Mouse (Mus musculus): ENCODE data around the gene Camk2n1. TPM values are rescaled to one million over a fixed set of nuclear protein-coding genes. Genes with fewer than 3 reads are reported as not detected.

Gene Camk2n1
- 2.5 and 2.9 TPM in 2 replicates for polyA plus RNA-seq (2015; fragmentation: Nextera tagmentation; extraction: Ambion mirVana)

DNA sequence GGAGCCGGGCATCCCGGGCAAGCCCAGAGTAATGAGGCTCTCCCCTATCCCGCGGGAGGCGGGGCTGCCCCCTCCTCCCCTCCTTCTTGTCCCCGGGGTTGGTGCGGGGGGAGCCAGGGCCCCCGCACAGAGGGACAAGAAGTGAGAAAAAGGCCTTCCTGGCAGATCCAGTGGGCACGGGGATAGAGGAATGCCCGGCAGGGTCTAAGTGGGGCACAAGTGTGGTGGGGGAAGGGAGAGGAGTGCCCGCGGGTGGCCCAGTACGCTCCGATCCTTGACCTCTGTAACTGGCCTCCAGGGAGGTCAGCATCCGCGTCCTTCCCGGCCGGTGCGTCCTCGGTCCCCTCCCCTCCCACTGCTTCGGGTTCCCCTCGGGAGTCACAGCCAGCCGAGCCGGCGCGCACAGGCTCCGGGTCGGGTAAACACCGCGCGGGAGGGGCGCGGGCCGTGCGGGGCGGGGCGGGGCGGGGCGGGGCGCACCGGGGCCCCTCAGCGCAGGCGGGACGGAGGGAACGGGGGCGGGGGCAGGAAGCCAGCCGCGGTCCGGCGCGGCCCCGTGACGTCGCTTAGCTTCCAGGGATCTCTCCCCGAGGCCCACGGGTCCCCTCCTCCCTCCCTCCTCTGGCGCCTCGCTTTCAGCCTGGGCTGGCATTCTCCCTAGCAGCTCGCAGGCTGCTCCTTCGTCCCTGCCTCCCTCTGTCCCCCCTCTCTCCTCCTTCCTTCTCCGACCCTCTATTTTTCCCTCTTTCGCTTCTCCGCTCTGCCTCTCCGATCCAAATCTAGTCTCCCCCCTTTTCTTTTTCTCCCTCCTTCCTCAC is at the start of gene Camk2n1:
TSS of gene Camk2n1 (plus strand) at position 562 of the 818 bp plus-strand sequence.
- ATAC-seq (ENCODE audit: low read depth), result peak; percentile 86
- H3K4me1 ChIP-seq (replicated peaks; ENCODE audit: control insufficient read depth, insufficient read depth, low read length), result peaks cover 17% of the 10 kb centered on the region
- H3K36me3 ChIP-seq (ENCODE audit: control insufficient read depth, insufficient read depth, low read length), result no peaks in the 10 kb centered on the region
- peak within 1 kb of the TSS; percentile 82 for H3K27ac ChIP-seq (ENCODE audit: low read length)
- 0% methylated on average over 26 of the region's 64 CpGs for WGBS
- H3K27me3 ChIP-seq (ENCODE audit: control insufficient read depth, insufficient read depth, low read depth, low read length), result peaks cover 3% of the 10 kb centered on the region; the same call in 1 of the 2 replicates
- H3K9ac ChIP-seq (ENCODE audit: low read length), result peak within 1 kb of the TSS; percentile 84
- H3K4me3 ChIP-seq (ENCODE audit: low read length), result peak within 1 kb of the TSS; percentile 81
- peak within 1 kb of the TSS; percentile 80 for H3K4me2 ChIP-seq (ENCODE audit: low read depth, low read length)
- no peaks in the 10 kb centered on the region for H3K9me3 ChIP-seq (ENCODE audit: control insufficient read depth, low read length)

DNA sequence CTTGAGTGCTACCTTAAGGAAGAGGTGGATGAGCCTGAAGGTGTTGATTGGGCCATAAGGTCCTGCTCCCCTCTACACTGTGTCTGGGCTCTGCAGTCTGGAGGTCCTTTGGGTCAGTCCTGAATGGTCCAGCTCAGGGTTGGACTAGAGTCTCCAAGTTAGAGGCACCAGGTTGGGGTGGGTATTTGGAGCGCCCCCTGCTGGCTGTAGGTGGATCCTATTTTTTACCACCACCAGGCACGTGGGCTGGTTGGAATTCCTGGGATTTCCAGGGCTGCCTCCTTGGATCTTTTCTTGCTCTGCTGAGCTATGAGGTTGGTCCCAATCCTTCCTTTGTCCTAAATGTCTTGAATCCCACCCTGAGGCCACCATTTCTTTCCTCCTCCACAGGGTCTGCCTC is 49.3 kb upstream of the Camk2n1 start:
- WGBS, result 0% methylated on average over 2 of the region's 2 CpGs
- no peak overlapping the region for H3K27ac ChIP-seq (ENCODE audit: low read length)

DNA sequence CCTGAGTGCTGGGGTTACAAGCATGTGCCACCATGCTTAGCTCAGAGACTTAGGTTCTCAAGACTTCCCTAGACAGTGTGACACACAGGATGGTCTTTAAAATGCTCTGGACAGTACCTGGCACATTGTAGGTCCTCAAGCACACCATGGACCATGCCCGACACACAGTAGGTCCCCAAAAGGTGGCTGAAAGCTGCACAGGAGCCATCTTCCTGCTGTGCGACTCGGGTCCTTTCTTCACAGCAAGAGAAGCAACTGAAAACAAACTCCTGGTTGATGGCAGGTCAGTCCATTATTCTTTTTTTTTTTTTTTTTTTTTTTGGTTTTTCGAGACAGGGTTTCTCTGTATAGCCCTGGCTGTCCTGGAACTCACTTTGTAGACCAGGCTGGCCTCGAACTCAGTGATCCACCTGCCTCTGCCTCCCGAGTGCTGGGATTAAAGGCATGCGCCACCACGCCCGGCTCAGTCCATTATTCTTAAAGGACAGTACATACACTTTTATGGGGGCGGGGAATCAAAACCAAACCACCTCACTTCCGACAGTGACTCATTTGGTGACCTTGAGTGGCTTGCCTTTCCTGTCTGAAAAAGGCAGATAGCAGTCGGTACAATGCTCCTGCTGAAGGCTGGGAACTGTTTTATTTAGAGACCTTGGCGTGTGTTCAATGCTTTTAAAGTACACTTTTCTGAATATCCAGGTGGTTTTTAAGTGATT is 46.5 kb upstream of the Camk2n1 start:
- H3K9me3 ChIP-seq (ENCODE audit: control insufficient read depth, low read length), result no peaks in the 10 kb centered on the region
- no peak overlapping the region for H3K4me2 ChIP-seq (ENCODE audit: low read depth, low read length)
- no peaks in the 10 kb centered on the region for H3K4me1 ChIP-seq (replicated peaks; ENCODE audit: control insufficient read depth, insufficient read depth, low read length)
- no peak overlapping the region for H3K4me3 ChIP-seq (ENCODE audit: low read length)
- H3K27ac ChIP-seq (ENCODE audit: low read length), result no peak overlapping the region
- H3K9ac ChIP-seq (ENCODE audit: low read length), result no peak overlapping the region
- H3K36me3 ChIP-seq (ENCODE audit: control insufficient read depth, insufficient read depth, low read length), result no peaks in the 10 kb centered on the region
- WGBS, result 55% methylated on average over 12 of the region's 13 CpGs
- 0 out of 2 replicates have a peak, but pooled peaks have one; percentile 41 for ATAC-seq (ENCODE audit: low read depth)
- no peaks in the 10 kb centered on the region for H3K27me3 ChIP-seq (ENCODE audit: control insufficient read depth, insufficient read depth, low read depth, low read length)

More for the DNA sequence above, 49.3 kb upstream of the Camk2n1 start:
- no peaks in the 10 kb centered on the region for H3K9me3 ChIP-seq (ENCODE audit: control insufficient read depth, low read length)
- no peaks in the 10 kb centered on the region for H3K4me1 ChIP-seq (replicated peaks; ENCODE audit: control insufficient read depth, insufficient read depth, low read length)
- no peak for ATAC-seq (ENCODE audit: low read depth)
- no peaks in the 10 kb centered on the region; the same call in 1 of the 2 replicates for H3K27me3 ChIP-seq (ENCODE audit: control insufficient read depth, insufficient read depth, low read depth, low read length)
- H3K9ac ChIP-seq (ENCODE audit: low read length), result no peak overlapping the region
- H3K4me3 ChIP-seq (ENCODE audit: low read length), result no peak overlapping the region
- no peaks in the 10 kb centered on the region for H3K36me3 ChIP-seq (ENCODE audit: control insufficient read depth, insufficient read depth, low read length)
- no peak overlapping the region for H3K4me2 ChIP-seq (ENCODE audit: low read depth, low read length)

DNA sequence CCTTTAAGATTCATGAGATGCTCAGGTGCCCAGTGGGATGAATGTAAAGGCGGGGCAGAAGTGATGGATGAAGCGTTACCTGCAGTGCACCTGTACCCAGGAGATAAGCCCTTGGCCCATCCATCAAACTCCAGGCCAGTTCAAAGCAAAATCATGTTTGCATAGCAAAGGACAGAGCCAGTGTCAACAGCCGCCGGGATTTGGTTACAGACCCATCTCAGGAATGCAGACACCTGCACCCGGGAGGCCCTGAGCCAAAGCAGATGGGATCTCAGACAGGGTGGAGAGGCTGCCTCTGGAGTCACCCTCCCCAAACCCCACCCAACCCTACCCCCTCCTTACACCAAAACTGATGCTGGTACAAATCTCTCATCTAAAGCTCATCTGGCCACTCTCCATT is 43.1 kb upstream of the Camk2n1 start:
- WGBS, result 10% methylated on average over 5 of the region's 5 CpGs
- no peak for ATAC-seq (ENCODE audit: low read depth)
- Histone ChIP-seq H3K36me3 (ENCODE audit: control insufficient read depth, insufficient read depth, low read length) (no peaks in the 10 kb centered on the region), H3K4me3 (ENCODE audit: low read length) (no peak overlapping the region), H3K9me3 (ENCODE audit: control insufficient read depth, low read length) (no peaks in the 10 kb centered on the region), H3K27ac (ENCODE audit: low read length) (no peak overlapping the region), H3K4me2 (ENCODE audit: low read depth, low read length) (no peak overlapping the region), H3K9ac (ENCODE audit: low read length) (no peak overlapping the region), H3K27me3 (ENCODE audit: control insufficient read depth, insufficient read depth, low read depth, low read length) (no peaks in the 10 kb centered on the region; the same call in 1 of the 2 replicates), H3K4me1 (replicated peaks; ENCODE audit: control insufficient read depth, insufficient read depth, low read length) (0 out of 2 replicates have a peak, but pooled peaks cover 4% of the 10 kb centered on the region)

DNA sequence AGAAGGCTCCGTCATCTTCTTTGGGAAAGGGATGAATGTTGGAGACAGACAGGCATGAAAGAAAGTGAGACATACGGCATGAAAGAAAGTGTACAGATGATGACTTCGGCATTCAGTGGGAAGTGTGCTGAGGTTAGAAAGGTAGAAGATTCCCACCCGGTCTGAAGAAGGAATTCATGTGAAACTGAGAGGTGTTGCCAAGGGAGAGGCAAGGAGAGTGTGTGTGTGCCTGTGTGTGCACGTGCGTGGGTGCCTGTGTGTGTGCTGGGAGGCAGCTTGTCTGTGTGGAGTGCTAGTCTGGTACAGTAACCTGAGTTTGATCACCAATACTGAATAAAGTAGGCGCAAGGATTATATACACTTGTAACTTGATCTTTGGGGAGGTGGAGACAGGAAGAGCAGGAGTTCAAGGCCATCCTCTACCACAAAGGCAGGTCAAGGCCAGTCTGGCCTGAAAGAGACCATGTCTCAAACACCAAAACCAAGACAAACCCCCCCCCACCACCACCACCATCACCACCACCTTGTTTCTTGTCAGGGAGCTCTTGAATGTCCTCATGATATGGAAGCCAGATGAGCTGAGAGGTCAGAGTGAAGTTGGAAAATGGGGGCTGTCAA is 42.5 kb upstream of the Camk2n1 start:
- no peak for ATAC-seq (ENCODE audit: low read depth)
- 39% methylated on average over 7 of the region's 7 CpGs for WGBS
- H3K9ac ChIP-seq (ENCODE audit: low read length), result no peak overlapping the region
- no peak overlapping the region for H3K27ac ChIP-seq (ENCODE audit: low read length)
- no peak overlapping the region for H3K4me3 ChIP-seq (ENCODE audit: low read length)
- no peaks in the 10 kb centered on the region for H3K9me3 ChIP-seq (ENCODE audit: control insufficient read depth, low read length)
- 0 out of 2 replicates have a peak, but pooled peaks cover 4% of the 10 kb centered on the region for H3K4me1 ChIP-seq (replicated peaks; ENCODE audit: control insufficient read depth, insufficient read depth, low read length)
- H3K36me3 ChIP-seq (ENCODE audit: control insufficient read depth, insufficient read depth, low read length), result no peaks in the 10 kb centered on the region
- no peaks in the 10 kb centered on the region; the same call in 1 of the 2 replicates for H3K27me3 ChIP-seq (ENCODE audit: control insufficient read depth, insufficient read depth, low read depth, low read length)
- no peak overlapping the region for H3K4me2 ChIP-seq (ENCODE audit: low read depth, low read length)

DNA sequence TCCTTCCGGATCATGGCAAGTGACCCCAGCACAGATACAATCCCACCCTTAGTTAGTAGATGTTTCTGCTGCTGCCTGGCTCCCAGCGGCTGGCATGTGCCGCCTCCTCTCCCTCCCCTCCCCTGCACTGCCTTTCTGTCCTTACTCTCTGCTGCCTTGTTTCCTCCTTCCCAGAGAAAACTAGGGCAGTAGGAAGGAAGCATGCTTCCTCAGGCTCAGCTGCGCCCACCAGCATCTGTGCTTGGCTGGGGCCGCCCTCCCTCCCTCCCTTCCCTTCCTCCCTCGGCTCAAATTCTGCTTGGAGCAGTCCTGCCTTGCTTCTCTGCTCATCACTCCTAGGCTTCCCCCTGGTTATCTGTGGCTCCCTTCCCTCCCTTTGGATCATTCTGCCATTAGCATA is 39.4 kb upstream of the Camk2n1 start:
- peak overlapping the region; percentile 11; the same call in 1 of the 2 replicates for H3K4me2 ChIP-seq (ENCODE audit: low read depth, low read length)
- H3K4me3 ChIP-seq (ENCODE audit: low read length), result no peak overlapping the region
- H3K4me1 ChIP-seq (replicated peaks; ENCODE audit: control insufficient read depth, insufficient read depth, low read length), result 0 out of 2 replicates have a peak, but pooled peaks cover 4% of the 10 kb centered on the region
- H3K36me3 ChIP-seq (ENCODE audit: control insufficient read depth, insufficient read depth, low read length), result no peaks in the 10 kb centered on the region
- ATAC-seq (ENCODE audit: low read depth), result peak; percentile 61
- peak overlapping the region; percentile 64 for H3K27ac ChIP-seq (ENCODE audit: low read length)
- H3K9me3 ChIP-seq (ENCODE audit: control insufficient read depth, low read length), result no peaks in the 10 kb centered on the region
- no peak overlapping the region; the same call in 1 of the 2 replicates for H3K9ac ChIP-seq (ENCODE audit: low read length)
- H3K27me3 ChIP-seq (ENCODE audit: control insufficient read depth, insufficient read depth, low read depth, low read length), result peaks cover 4% of the 10 kb centered on the region
- WGBS, result 11% methylated on average over 6 of the region's 6 CpGs

DNA sequence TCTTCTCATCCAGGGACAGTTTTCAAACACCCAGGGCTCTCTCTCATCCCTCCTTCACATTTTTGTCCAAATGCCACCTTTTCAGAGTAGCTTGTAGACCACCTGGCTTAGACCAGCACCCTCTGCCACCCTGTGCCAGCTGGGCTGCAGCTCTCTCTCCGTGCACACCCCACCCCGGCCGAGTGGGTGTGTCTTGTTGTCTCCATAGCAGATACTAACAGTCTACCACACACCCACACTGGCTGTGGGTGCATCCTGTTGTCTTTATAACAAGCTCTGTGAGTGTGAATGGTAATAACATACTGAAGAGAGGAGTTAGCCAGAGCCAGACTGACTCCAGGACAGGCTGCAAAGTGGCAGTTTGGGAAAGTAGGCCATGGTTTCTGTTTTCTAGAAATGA is 38.1 kb upstream of the Camk2n1 start:
- ATAC-seq (ENCODE audit: low read depth), result no peak
- peaks cover 7% of the 10 kb centered on the region for H3K27me3 ChIP-seq (ENCODE audit: control insufficient read depth, insufficient read depth, low read depth, low read length)
- no peak overlapping the region for H3K4me2 ChIP-seq (ENCODE audit: low read depth, low read length)
- H3K9me3 ChIP-seq (ENCODE audit: control insufficient read depth, low read length), result no peaks in the 10 kb centered on the region
- 0 out of 2 replicates have a peak, but pooled peaks cover 4% of the 10 kb centered on the region for H3K4me1 ChIP-seq (replicated peaks; ENCODE audit: control insufficient read depth, insufficient read depth, low read length)
- 74% methylated on average over 3 of the region's 3 CpGs for WGBS
- no peak overlapping the region for H3K9ac ChIP-seq (ENCODE audit: low read length)
- no peak overlapping the region for H3K27ac ChIP-seq (ENCODE audit: low read length)
- no peak overlapping the region for H3K4me3 ChIP-seq (ENCODE audit: low read length)
- H3K36me3 ChIP-seq (ENCODE audit: control insufficient read depth, insufficient read depth, low read length), result no peaks in the 10 kb centered on the region

DNA sequence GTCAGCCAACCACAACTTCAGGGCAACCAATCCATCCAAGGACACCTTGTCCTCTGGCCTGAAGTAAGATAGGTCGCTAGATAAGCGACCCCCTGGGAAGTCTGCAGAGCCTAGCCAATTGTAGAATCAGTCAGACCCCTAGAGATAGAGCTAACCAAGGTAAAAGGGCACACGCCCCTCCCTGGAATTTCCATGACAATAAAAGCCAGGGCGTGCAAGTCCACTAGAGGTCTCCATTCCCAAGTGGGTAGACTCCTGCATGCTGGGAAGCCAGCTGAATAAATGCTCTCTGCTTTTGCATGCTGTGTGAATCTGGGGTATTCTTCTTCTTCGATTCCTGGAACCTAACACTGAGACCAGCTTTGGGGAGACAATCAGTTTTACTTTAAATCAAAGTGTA is 37.7 kb upstream of the Camk2n1 start:
- 62% methylated on average over 5 of the region's 5 CpGs for WGBS
- no peak for ATAC-seq (ENCODE audit: low read depth)
- no peaks in the 10 kb centered on the region for H3K9me3 ChIP-seq (ENCODE audit: control insufficient read depth, low read length)
- H3K4me1 ChIP-seq (replicated peaks; ENCODE audit: control insufficient read depth, insufficient read depth, low read length), result 0 out of 2 replicates have a peak, but pooled peaks cover 4% of the 10 kb centered on the region
- no peak overlapping the region for H3K4me3 ChIP-seq (ENCODE audit: low read length)
- no peaks in the 10 kb centered on the region for H3K36me3 ChIP-seq (ENCODE audit: control insufficient read depth, insufficient read depth, low read length)
- H3K4me2 ChIP-seq (ENCODE audit: low read depth, low read length), result no peak overlapping the region
- peaks cover 7% of the 10 kb centered on the region for H3K27me3 ChIP-seq (ENCODE audit: control insufficient read depth, insufficient read depth, low read depth, low read length)
- H3K9ac ChIP-seq (ENCODE audit: low read length), result no peak overlapping the region
- no peak overlapping the region for H3K27ac ChIP-seq (ENCODE audit: low read length)

DNA sequence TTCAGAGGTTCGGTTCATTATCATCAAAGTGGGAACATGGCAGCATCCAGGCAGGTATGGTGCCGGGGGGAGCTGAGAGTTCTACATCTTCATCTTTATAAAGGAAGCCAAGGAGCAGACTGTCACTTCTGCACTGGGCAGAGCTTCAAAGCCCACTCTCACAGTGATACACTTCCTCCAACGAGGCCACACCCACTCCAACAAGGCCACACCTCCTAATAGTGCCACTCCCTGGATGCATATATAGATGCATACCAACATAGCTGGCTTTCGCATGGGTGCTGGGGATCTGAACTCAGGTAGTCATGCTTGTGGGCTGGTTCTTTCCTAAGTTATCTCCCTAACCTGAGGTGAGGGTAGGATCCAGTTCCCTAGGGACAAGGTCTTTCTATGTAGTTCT is 36.2 kb upstream of the Camk2n1 start:
- peaks cover 7% of the 10 kb centered on the region for H3K27me3 ChIP-seq (ENCODE audit: control insufficient read depth, insufficient read depth, low read depth, low read length)
- no peak overlapping the region for H3K4me2 ChIP-seq (ENCODE audit: low read depth, low read length)
- no peak overlapping the region for H3K27ac ChIP-seq (ENCODE audit: low read length)
- H3K9me3 ChIP-seq (ENCODE audit: control insufficient read depth, low read length), result no peaks in the 10 kb centered on the region
- H3K9ac ChIP-seq (ENCODE audit: low read length), result no peak overlapping the region
- no peaks in the 10 kb centered on the region for H3K36me3 ChIP-seq (ENCODE audit: control insufficient read depth, insufficient read depth, low read length)
- H3K4me3 ChIP-seq (ENCODE audit: low read length), result no peak overlapping the region
- ATAC-seq (ENCODE audit: low read depth), result no peak
- WGBS, result 71% methylated on average over 4 of the region's 4 CpGs
- 0 out of 2 replicates have a peak, but pooled peaks cover 4% of the 10 kb centered on the region for H3K4me1 ChIP-seq (replicated peaks; ENCODE audit: control insufficient read depth, insufficient read depth, low read length)

All from lung, embryonic 16.5 days (tissue).